Mouse (Mus musculus): Measurements from ENCODE around the gene Parg. TPM values are rescaled to one million over a fixed set of nuclear protein-coding genes. Genes with fewer than 3 reads are reported as not detected.
A peak's percentile ranks its signal among the peaks of the same experiment; 100 is the strongest.

Parg gene
- polyA plus RNA-seq, 1 experiment from 2014 or later: 46.2 TPM

DNA sequence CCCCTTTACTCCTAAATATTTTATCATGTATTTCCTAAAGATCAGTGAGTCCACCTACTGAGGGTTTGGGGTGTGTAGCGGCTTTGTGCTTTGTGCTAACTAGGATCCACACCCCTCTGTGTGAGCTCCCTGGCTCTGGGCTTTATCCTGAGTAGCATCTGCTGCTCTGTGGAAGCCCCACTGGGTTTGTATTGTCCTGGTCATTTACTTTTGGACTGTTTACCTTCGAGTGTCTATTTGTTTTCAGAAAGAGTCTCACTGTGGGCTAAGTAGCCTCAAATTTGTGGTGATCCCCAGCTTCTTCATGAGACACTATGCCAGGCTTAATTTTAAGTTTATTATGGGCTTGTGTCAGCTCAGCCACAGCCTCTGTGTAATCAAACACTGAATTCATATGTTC, 67.2 kb downstream of the Parg start:
- Histone ChIP-seq H3K36me3 (peaks cover 36% of the 10 kb centered on the region), H3K27ac (no peak overlapping the region), H3K27me3 (no peaks in the 10 kb centered on the region), H3K4me1 (no peaks in the 10 kb centered on the region), H3K4me2 (no peak overlapping the region), H3K9ac (no peak overlapping the region), H3K4me3 (replicated peaks) (no peak overlapping the region), H3K9me3 (replicated peaks) (no peaks in the 10 kb centered on the region)
- WGBS: 78% methylated on average over 2 of the region's 2 CpGs
- no peak for ATAC-seq (replicated peaks; ENCODE audit: low FRiP score)

DNA sequence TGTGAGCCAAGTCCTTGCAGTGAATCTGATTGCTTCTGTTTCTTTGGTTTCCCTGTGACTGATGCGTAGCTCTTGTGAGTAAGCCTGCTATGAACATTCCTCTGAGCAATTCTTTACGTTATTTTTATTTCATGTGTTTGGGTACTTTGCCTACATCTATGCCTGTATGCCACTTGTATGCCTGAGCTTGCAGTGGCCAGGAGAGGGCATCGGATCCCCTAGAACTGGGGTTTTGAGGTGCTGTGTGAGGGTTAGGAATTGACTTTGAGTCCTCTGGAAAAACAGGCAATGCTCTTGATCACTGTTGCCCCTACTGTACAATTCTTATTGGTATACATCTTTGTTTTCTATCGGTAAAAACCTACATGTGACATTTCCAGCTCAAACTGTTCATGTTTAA, 67.8 kb downstream of the Parg start:
- H3K4me3 ChIP-seq (replicated peaks): no peak overlapping the region
- H3K9ac ChIP-seq: no peak overlapping the region
- no peaks in the 10 kb centered on the region for H3K27me3 ChIP-seq
- H3K36me3 ChIP-seq: peaks cover 33% of the 10 kb centered on the region
- no peaks in the 10 kb centered on the region for H3K4me1 ChIP-seq
- H3K27ac ChIP-seq: no peak overlapping the region
- WGBS: 93% methylated on average over 4 of the region's 4 CpGs
- ATAC-seq (replicated peaks; ENCODE audit: low FRiP score): no peak
- H3K9me3 ChIP-seq (replicated peaks): no peaks in the 10 kb centered on the region
- H3K4me2 ChIP-seq: no peak overlapping the region

DNA sequence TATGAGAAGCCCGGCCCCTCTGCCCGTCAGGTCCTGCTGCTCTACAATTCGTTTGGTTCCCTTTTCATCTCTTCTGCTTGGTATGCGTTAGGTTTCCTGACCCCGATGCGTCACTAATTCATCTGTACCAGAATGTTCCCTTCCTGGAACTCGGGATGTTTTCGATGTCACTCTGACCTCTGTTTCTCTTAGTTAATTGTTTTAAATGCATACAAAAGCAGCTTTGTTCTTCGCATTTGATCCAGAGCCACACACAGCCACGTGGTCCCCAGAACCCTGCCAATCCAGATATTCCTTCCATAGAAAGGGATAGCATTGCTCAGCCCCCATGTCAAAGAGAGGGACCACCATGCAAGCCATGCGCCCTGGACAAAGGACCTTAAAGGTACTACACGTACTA, 99.9 kb downstream of the Parg start:
- Histone ChIP-seq H3K4me2 (no peak overlapping the region), H3K27me3 (no peaks in the 10 kb centered on the region), H3K27ac (no peak overlapping the region), H3K9ac (no peak overlapping the region), H3K36me3 (peaks cover 18% of the 10 kb centered on the region), H3K4me1 (no peaks in the 10 kb centered on the region), H3K9me3 (replicated peaks) (no peaks in the 10 kb centered on the region), H3K4me3 (replicated peaks) (no peak overlapping the region)
- no peak for ATAC-seq (replicated peaks; ENCODE audit: low FRiP score)
- WGBS: 82% methylated on average over 12 of the region's 12 CpGs

DNA sequence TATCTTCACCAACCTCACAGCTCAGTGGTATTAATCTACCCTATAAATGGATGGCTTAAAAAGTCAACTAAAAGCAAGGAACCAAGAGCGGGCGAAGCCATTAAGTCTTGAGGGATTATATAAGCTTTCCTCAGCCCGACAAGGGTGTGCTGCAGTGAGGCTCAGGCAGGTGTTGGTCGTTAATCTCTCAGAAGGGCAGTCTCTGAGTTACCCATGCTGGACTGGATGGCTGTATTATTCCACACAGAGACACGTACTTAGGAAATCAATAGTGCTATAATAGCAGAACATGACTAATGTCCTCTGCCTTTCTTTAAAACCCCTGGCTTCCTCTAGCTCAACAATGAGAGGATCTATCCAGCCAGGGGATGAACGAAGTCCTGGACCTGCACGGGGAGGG, 100.7 kb downstream of the Parg start:
- Histone ChIP-seq H3K4me2 (no peak overlapping the region), H3K27ac (no peak overlapping the region), H3K27me3 (no peaks in the 10 kb centered on the region), H3K9ac (no peak overlapping the region), H3K4me3 (replicated peaks) (no peak overlapping the region), H3K9me3 (replicated peaks) (no peaks in the 10 kb centered on the region), H3K36me3 (peaks cover 13% of the 10 kb centered on the region), H3K4me1 (no peaks in the 10 kb centered on the region)
- 78% methylated on average over 7 of the region's 7 CpGs for WGBS
- no peak for ATAC-seq (replicated peaks; ENCODE audit: low FRiP score)

DNA sequence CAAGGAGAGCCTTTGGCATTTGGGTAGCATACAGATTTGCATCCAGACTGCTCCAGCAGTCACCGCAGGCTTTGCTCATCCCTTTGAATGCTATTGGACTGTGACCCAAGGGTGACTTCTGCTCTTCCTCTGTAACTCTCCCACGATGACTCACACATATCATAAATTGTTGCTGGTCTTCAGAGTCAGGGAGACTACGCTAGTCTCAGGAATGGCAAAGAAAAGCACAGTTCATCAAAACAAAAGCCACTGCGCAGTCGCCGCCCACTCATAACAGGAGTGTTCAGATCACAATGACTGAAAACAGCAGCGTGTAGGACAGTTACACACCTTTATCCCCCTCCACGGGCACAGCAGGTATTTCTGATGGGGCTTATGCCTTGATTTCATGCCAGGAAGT, 103.2 kb downstream of the Parg start:
- Histone ChIP-seq H3K36me3 (peaks cover 5% of the 10 kb centered on the region), H3K9me3 (replicated peaks) (no peaks in the 10 kb centered on the region), H3K27ac (no peak overlapping the region), H3K4me3 (replicated peaks) (no peak overlapping the region), H3K4me1 (no peaks in the 10 kb centered on the region), H3K9ac (no peak overlapping the region), H3K27me3 (no peaks in the 10 kb centered on the region), H3K4me2 (no peak overlapping the region)
- ATAC-seq (replicated peaks; ENCODE audit: low FRiP score): no peak
- WGBS: 73% methylated on average over 8 of the region's 8 CpGs

DNA sequence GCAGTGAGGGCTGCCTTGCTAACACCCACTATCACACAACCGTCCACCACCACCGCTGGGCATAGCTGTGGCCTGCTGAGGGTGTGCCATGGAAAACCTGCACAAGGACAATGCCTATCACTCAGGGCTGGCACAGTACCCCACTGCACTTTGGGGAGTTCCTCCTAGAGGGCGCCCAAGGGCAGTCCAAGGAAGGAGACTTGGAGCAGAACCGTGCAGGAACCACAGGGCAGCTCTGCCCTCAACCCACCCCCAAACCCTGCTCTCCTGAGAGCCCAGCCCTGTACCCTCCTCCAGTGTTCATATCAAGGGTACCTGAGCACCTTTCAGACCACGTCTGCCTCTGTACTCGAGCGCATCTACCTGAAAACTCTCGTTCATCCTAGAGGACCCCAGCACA, 108.1 kb downstream of the Parg start:
- no peak overlapping the region for H3K4me3 ChIP-seq (replicated peaks)
- no peak overlapping the region for H3K4me2 ChIP-seq
- 45% methylated on average over 8 of the region's 8 CpGs for WGBS
- H3K27me3 ChIP-seq: no peaks in the 10 kb centered on the region
- no peaks in the 10 kb centered on the region for H3K4me1 ChIP-seq
- no peak overlapping the region for H3K9ac ChIP-seq
- no peak overlapping the region for H3K27ac ChIP-seq
- no peaks in the 10 kb centered on the region for H3K9me3 ChIP-seq (replicated peaks)
- no peak for ATAC-seq (replicated peaks; ENCODE audit: low FRiP score)
- no peaks in the 10 kb centered on the region for H3K36me3 ChIP-seq

DNA sequence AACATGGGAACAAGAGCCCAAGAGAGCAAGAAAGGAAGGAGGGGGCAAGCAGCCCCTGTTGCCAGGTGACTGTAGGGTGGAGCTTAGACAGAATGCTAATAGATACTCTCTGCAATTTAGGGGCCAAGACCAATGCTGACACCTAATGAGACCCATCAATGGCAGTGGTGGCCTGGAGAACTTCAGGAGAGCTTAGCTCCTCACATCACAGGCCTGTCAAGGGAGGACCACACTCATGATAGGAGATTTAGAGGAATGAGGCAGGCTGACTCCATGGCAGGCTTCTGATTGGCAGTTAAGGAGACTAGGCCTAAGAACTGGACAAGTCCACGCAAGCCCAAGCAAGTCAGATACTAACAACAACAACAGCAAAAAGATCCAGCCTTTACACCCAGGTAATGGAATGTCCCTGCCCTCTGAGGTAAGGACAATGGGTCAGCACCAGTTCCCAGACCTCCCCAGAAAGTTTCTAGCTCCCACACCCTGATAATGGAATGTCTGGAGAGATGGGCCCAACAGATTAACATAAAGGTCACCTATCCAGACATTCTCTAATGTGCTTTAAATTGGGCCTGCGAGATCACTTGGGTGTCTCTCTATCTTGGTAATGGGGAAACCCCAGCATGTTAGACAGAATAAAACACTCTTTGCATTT, 109.8 kb downstream of the Parg start:
- H3K4me1 ChIP-seq: no peaks in the 10 kb centered on the region
- H3K9me3 ChIP-seq (replicated peaks): no peaks in the 10 kb centered on the region
- no peaks in the 10 kb centered on the region for H3K36me3 ChIP-seq
- no peak overlapping the region for H3K27ac ChIP-seq
- ATAC-seq (replicated peaks; ENCODE audit: low FRiP score): no peak
- no peak overlapping the region for H3K9ac ChIP-seq
- no peak overlapping the region for H3K4me3 ChIP-seq (replicated peaks)
- no peaks in the 10 kb centered on the region for H3K27me3 ChIP-seq
- WGBS: 89% methylated on average over 2 of the region's 2 CpGs
- H3K4me2 ChIP-seq: no peak overlapping the region

DNA sequence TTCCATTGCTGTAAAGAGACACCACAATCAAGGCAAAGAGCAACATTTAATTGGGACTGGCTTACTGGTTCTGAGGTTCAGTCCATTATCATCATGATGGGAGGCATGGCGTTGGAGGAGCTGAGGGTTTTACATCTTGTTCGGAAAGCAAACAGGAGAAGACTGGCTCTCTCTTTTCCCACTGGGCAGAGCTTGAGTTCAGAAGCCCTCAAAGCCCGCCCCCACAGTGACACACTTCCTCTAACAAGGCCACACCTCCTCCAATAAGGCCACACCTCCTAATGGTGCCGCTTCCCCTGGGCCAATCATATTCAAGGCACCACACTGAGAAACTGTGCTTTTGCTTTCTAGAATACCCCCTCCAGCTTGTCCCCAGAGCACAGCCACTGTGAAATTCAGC, 116.1 kb downstream of the Parg start:
- 10% methylated on average over 4 of the region's 4 CpGs for WGBS
- no peak overlapping the region for H3K9ac ChIP-seq
- H3K27ac ChIP-seq: no peak overlapping the region
- ATAC-seq (replicated peaks; ENCODE audit: low FRiP score): no peak
- no peak overlapping the region for H3K4me3 ChIP-seq (replicated peaks)
- no peaks in the 10 kb centered on the region for H3K27me3 ChIP-seq
- no peak overlapping the region for H3K4me2 ChIP-seq
- no peaks in the 10 kb centered on the region for H3K36me3 ChIP-seq
- no peaks in the 10 kb centered on the region for H3K9me3 ChIP-seq (replicated peaks)
- peaks cover 8% of the 10 kb centered on the region; the same call in 1 of the 2 replicates for H3K4me1 ChIP-seq

DNA sequence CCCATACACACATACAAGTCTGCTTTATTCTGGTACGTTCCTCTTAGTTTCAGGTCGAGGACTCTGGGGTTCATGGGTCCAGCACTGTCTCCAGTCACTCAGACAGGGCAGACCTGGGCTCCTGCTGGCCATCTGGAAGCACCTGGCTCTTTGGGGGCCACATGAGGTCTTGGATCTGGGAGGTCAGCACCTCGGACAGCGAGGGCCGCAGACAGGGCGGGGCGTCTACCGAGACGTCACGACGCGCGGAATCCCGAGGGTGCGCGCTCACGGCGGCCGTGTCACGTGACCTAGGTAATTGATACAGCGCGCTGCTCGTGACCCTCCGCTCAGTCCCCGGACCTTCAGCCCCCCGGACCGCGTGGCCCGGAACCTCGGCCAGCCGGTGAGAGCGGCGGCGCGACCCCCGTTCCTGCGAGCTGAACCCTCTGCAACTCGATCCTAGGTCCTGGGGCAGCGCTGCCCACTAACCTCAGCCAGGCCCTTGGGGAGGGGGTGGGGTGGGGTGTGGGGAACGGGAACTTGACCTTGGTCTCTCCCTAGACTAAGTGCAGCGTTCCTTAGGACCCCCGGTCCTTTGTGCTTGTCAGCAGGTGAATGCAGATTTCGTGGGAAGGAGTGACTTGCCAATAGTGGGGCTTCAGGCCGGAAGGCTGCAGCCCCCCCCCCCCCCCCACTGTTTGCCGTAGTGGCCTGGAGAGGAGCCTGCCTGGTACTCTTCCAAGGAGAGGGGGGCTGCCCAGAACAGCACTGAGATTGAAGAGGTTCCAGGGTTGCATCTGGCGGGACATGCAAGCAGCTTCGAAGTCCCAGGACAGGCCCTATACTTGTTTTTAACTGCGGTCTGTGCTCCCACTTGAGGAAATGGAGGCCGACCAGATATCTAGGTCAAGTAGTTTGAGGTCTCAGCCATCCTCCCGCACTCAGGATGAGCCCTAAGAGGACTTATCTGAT, 120.3 kb downstream of the Parg start, which contains the start of gene Ogdhl:
TSS of gene Ogdhl (plus strand) at position 288 of the 954 bp plus-strand sequence.
- Histone ChIP-seq H3K9me3 (replicated peaks) (no peaks in the 10 kb centered on the region), H3K27ac (no peak within 1 kb of the TSS), H3K9ac (peak within 1 kb of the TSS; percentile 64), H3K4me3 (replicated peaks) (peak within 1 kb of the TSS; percentile 70), H3K4me2 (peak within 1 kb of the TSS; percentile 90), H3K4me1 (peaks cover 8% of the 10 kb centered on the region; the same call in 1 of the 2 replicates), H3K36me3 (no peaks in the 10 kb centered on the region), H3K27me3 (no peaks in the 10 kb centered on the region)
- 3% methylated on average over 49 of the region's 50 CpGs for WGBS
- peak; percentile 86 for ATAC-seq (replicated peaks; ENCODE audit: low FRiP score)

DNA sequence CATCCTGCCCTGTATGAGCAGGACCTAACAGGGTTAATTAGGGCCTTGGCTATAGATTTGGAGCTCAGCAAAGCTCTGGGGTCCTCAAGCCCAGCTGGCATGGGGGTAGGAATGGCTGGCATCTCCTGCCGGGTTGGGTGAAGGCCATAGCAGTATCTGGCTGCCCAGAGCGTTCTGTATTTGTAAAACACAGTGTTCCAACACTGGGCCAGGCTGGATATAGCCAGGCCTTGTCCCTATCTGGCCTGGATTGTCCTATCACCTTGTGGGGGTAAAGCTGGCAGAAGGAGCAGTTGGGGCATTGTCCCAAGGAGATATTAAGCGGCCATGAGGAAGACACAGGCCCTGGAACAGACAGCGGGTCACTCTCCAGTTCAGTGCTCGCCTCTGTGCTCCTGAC, 121.5 kb downstream of the Parg start:
- Histone ChIP-seq H3K9ac (no peak overlapping the region), H3K4me2 (no peak overlapping the region), H3K36me3 (no peaks in the 10 kb centered on the region), H3K9me3 (replicated peaks) (no peaks in the 10 kb centered on the region), H3K4me3 (replicated peaks) (no peak overlapping the region), H3K4me1 (peaks cover 8% of the 10 kb centered on the region; the same call in 1 of the 2 replicates), H3K27me3 (no peaks in the 10 kb centered on the region), H3K27ac (no peak overlapping the region)
- ATAC-seq (replicated peaks; ENCODE audit: low FRiP score): no peak
- WGBS: 89% methylated on average over 5 of the region's 5 CpGs

DNA sequence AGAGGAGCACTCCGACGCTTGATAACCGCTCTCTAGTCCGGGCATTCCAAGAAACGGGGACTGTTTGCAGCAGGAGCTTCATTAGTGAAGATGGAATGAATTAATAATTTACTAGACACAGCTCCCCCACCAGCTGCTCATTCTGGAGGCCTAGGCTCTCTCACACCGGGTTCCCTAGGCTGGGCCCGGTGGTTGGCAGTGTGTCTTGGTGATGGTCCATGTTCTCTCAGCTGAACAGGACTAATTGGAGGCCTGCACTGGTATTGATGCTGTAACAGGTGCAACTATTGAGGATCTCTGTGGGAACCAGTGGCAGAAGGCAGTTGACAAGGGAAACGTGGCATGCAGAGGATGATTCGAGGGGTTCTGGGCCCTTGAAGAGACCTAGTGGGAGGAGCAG, 125.6 kb downstream of the Parg start:
- no peaks in the 10 kb centered on the region for H3K27me3 ChIP-seq
- H3K27ac ChIP-seq: no peak overlapping the region
- no peak overlapping the region for H3K4me3 ChIP-seq (replicated peaks)
- 81% methylated on average over 9 of the region's 9 CpGs for WGBS
- peaks cover 3% of the 10 kb centered on the region; the same call in 1 of the 2 replicates for H3K4me1 ChIP-seq
- no peaks in the 10 kb centered on the region for H3K36me3 ChIP-seq
- no peak overlapping the region for H3K4me2 ChIP-seq
- H3K9ac ChIP-seq: no peak overlapping the region
- no peaks in the 10 kb centered on the region for H3K9me3 ChIP-seq (replicated peaks)
- no peak for ATAC-seq (replicated peaks; ENCODE audit: low FRiP score)
